Mouse (Mus musculus) MEL (cell line): ENCODE measurements around the gene Pdcd6. TPM values are rescaled to one million over a fixed set of nuclear protein-coding genes. Genes with fewer than 3 reads are reported as not detected.

Experiments used
- DNase-seq: peaks from one replicate; pipeline ENCODE4 v3.0.0; 2011; ENCODE audit warnings: low read depth, low spot score
- H3K27ac ChIP-seq: 2 replicates; pipeline ENCODE4 v1.5.1; 2012; ENCODE audit warnings: low read depth, mild to moderate bottlenecking, control low read depth, low read length, moderate library complexity; ENCODE audit not compliant: control insufficient read depth
- H3K27me3 ChIP-seq, 2 experiments: fragments of 150-350 bp in 1 of 2; sonication (generic) in 1 of 2; 2 replicates each; pipeline ENCODE4 v1.6.1; 2012; ENCODE audit warnings: low read length in 2 of 2, mild to moderate bottlenecking in 2 of 2, improper control_type of control experiment in 1 of 2, moderate library complexity in 1 of 2; ENCODE audit not compliant: insufficient read depth in 2 of 2, control insufficient read depth in 1 of 2
- H3K36me3 ChIP-seq, 2 experiments: 2 replicates each; pipeline ENCODE4 v1.6.1; 2012 to 2014; ENCODE audit warnings: low read length in 2 of 2, improper control_type of control experiment in 1 of 2, inconsistent platforms in 1 of 2, mild to moderate bottlenecking in 1 of 2; ENCODE audit not compliant: insufficient read depth in 2 of 2, control insufficient read depth in 1 of 2
- H3K4me1 ChIP-seq, 2 experiments: fragments of 150-350 bp in 1 of 2; sonication (generic) in 1 of 2; 2 replicates each; pipeline ENCODE4 v1.6.1; 2012; ENCODE audit warnings: low read length in 2 of 2, improper control_type of control experiment in 1 of 2, mild to moderate bottlenecking in 1 of 2; ENCODE audit not compliant: insufficient read depth in 2 of 2, control insufficient read depth in 1 of 2
- H3K4me3 ChIP-seq, 2 experiments: fragments of 150-350 bp in 1 of 2; sonication (generic) in 1 of 2; 2 replicates each; pipeline ENCODE4 v1.5.1; 2012; ENCODE audit warnings: low read depth in 2 of 2, low read length in 2 of 2, mild to moderate bottlenecking in 2 of 2, moderate library complexity in 2 of 2, control low read depth in 1 of 2, improper control_type of control experiment in 1 of 2; ENCODE audit not compliant: control insufficient read depth in 1 of 2, insufficient read depth in 1 of 2
- H3K79me2 ChIP-seq: 2 replicates; pipeline ENCODE4 v1.6.1; 2012; ENCODE audit warnings: mild to moderate bottlenecking, low read length, moderate library complexity; ENCODE audit not compliant: control insufficient read depth, poor library complexity, insufficient read depth
- H3K9ac ChIP-seq: 2 replicates; pipeline ENCODE4 v1.6.1; 2012; ENCODE audit warnings: low read depth, mild to moderate bottlenecking, control low read depth, low read length, moderate library complexity; ENCODE audit not compliant: control insufficient read depth, poor library complexity, severe bottlenecking
- H3K9me3 ChIP-seq: fragments of 150-350 bp; sonication (generic); replicated peaks from 2 replicates; pipeline ENCODE4 v1.6.1; 2012; ENCODE audit warnings: mild to moderate bottlenecking, low read length, improper control_type of control experiment, moderate library complexity; ENCODE audit not compliant: insufficient read depth
- CHD1 ChIP-seq: IDR thresholded peaks from 2 replicates; pipeline ENCODE4 v1.6.1; 2012; ENCODE audit warnings: low read depth, mild to moderate bottlenecking, inconsistent platforms, low read length, improper control_type of control experiment
- CHD2 ChIP-seq: IDR thresholded peaks from 2 replicates; pipeline ENCODE4 v1.6.1; 2011; ENCODE audit warnings: low read length, improper control_type of control experiment
- CTCF ChIP-seq, 3 experiments: IDR thresholded peaks in 2 of 3; conservative IDR thresholded peaks in 1 of 3; 2 replicates each; pipeline ENCODE4 v1.5.1; 2011 to 2012; ENCODE audit warnings: low read length in 3 of 3, low read depth in 2 of 3, mild to moderate bottlenecking in 2 of 3, improper control_type of control experiment in 1 of 3, inconsistent platforms in 1 of 3, mixed read lengths in 1 of 3, moderate library complexity in 1 of 3; ENCODE audit not compliant: control insufficient read depth in 1 of 3, insufficient read depth in 1 of 3, poor library complexity in 1 of 3, severe bottlenecking in 1 of 3
- ELF1 ChIP-seq: IDR thresholded peaks from 2 replicates; pipeline ENCODE4 v1.6.1; 2014; ENCODE audit warnings: low read depth, mild to moderate bottlenecking, inconsistent platforms, low read length, improper control_type of control experiment, moderate library complexity
- EP300 ChIP-seq, 2 experiments: IDR thresholded peaks; 2 replicates each; pipeline ENCODE4 v1.6.1; 2011; ENCODE audit warnings: improper control_type of control experiment in 2 of 2, low read length in 2 of 2, low read depth in 1 of 2, mild to moderate bottlenecking in 1 of 2
- ETS1 ChIP-seq: IDR thresholded peaks from 2 replicates; pipeline ENCODE4 v1.6.1; 2012; ENCODE audit warnings: low read depth, mild to moderate bottlenecking, inconsistent platforms, low read length, improper control_type of control experiment, moderate library complexity
- GABPA ChIP-seq: IDR thresholded peaks from 2 replicates; pipeline ENCODE4 v1.6.1; 2012; ENCODE audit warnings: low read depth, mild to moderate bottlenecking, inconsistent platforms, low read length, improper control_type of control experiment, moderate library complexity
- GATA1 ChIP-seq: IDR thresholded peaks from 2 replicates; pipeline ENCODE4 v1.6.1; 2011; ENCODE audit warnings: low read depth, low read length, improper control_type of control experiment
- HCFC1 ChIP-seq: IDR thresholded peaks from 2 replicates; pipeline ENCODE4 v1.6.1; 2012; ENCODE audit warnings: low read depth, mild to moderate bottlenecking, inconsistent platforms, low read length, improper control_type of control experiment, moderate library complexity
- JUND ChIP-seq: IDR thresholded peaks from 2 replicates; pipeline ENCODE4 v1.6.1; 2011; ENCODE audit warnings: low read depth, mild to moderate bottlenecking, improper control_type of control experiment, low read length
- MAFK ChIP-seq: IDR thresholded peaks from 2 replicates; pipeline ENCODE4 v1.6.1; 2011; ENCODE audit warnings: low read depth, mild to moderate bottlenecking, low read length, improper control_type of control experiment, borderline replicate concordance
- MAX ChIP-seq: IDR thresholded peaks from 2 replicates; pipeline ENCODE4 v1.6.1; 2011; ENCODE audit warnings: low read length, improper control_type of control experiment
- MAZ ChIP-seq: IDR thresholded peaks from 2 replicates; pipeline ENCODE4 v1.6.1; 2012; ENCODE audit warnings: low read depth, mild to moderate bottlenecking, inconsistent platforms, low read length, improper control_type of control experiment
- MYB ChIP-seq: IDR thresholded peaks from 2 replicates; pipeline ENCODE4 v1.6.1; 2011; ENCODE audit warnings: mild to moderate bottlenecking, low read depth, low read length, improper control_type of control experiment
- NELFE ChIP-seq: IDR thresholded peaks from 2 replicates; pipeline ENCODE4 v1.6.1; 2011; ENCODE audit warnings: low read depth, low read length, improper control_type of control experiment
- RCOR1 ChIP-seq: IDR thresholded peaks from 2 replicates; pipeline ENCODE4 v1.6.1; 2012; ENCODE audit warnings: low read depth, mild to moderate bottlenecking, inconsistent platforms, low read length, improper control_type of control experiment
- SMC3 ChIP-seq: IDR thresholded peaks from 2 replicates; pipeline ENCODE4 v1.6.1; 2011; ENCODE audit warnings: low read depth, low read length, improper control_type of control experiment
- TAL1 ChIP-seq: IDR thresholded peaks from 2 replicates; pipeline ENCODE4 v1.6.1; 2012; ENCODE audit warnings: mild to moderate bottlenecking, inconsistent platforms, low read length, moderate library complexity, mixed read lengths
- TCF12 ChIP-seq: IDR thresholded peaks from 2 replicates; pipeline ENCODE4 v1.6.1; 2014; ENCODE audit warnings: low read depth, mild to moderate bottlenecking, inconsistent platforms, low read length, improper control_type of control experiment, moderate library complexity
- USF1 ChIP-seq: IDR thresholded peaks from 2 replicates; pipeline ENCODE4 v1.6.1; 2014; ENCODE audit warnings: low read depth, mild to moderate bottlenecking, inconsistent platforms, low read length, improper control_type of control experiment, moderate library complexity
- USF2 ChIP-seq, 2 experiments: IDR thresholded peaks; 2 replicates each; pipeline ENCODE4 v1.6.1; 2011 to 2012; ENCODE audit warnings: improper control_type of control experiment in 2 of 2, low read length in 2 of 2, borderline replicate concordance in 1 of 2, inconsistent platforms in 1 of 2, low read depth in 1 of 2, mild to moderate bottlenecking in 1 of 2; ENCODE audit not compliant: insufficient read depth in 1 of 2
- ZMIZ1 ChIP-seq: IDR thresholded peaks from 2 replicates; pipeline ENCODE4 v1.6.1; 2012; ENCODE audit warnings: low read depth, mild to moderate bottlenecking, inconsistent platforms, low read length, improper control_type of control experiment, moderate library complexity
- ZNF384 ChIP-seq: IDR thresholded peaks from 2 replicates; pipeline ENCODE4 v1.6.1; 2012; ENCODE audit warnings: low read depth, mild to moderate bottlenecking, inconsistent platforms, low read length, improper control_type of control experiment
- polyA plus RNA-seq, 2 experiments: library from polyadenylated mRNA; stranded (reverse) in 1 of 2; unstranded in 1 of 2; fragments of >175 nt in 1 of 2; fragments of >200 nt in 1 of 2; gene quantifications; 2 replicates each; pipeline versions ENCODE4 v1.2.1 to v1.2.4; 2012; ENCODE audit warnings: low replicate concordance in 2 of 2, low read depth in 1 of 2; ENCODE audit not compliant: insufficient read length in 2 of 2, insufficient read depth in 1 of 2, missing spikeins in 1 of 2
- total RNA-seq: library from RNA; depleted of rRNA; stranded (reverse); fragments of 300-350 nt; gene quantifications from 2 replicates; pipeline ENCODE4 v1.2.3, GENCODE M21; 2012

Pdcd6 gene
- total and polyA plus RNA-seq, 3 experiments = 106 to 142 TPM; not detected in 1

DNA sequence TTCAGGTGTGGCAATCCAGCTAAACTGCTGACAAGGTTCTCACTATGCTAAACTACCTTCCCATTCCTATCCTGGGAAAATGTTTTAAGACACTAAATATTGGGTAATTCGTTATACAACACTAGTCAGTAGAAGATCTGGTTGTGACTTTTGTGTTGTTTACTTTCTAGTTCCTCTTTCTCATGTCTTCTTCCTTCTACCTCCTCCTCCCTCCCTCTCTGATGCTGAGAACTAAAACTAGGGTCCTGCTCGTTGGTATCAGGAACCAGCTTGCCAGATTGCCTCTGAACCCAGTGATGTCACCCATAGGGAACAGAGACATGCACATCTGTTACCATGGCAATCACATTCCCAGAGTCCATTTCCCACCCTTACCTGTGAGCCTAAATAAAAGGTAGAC, 44.8 kb upstream of the Pdcd6 start:
- DNase-seq = peak; percentile 32
- no peak overlapping the region for H3K27ac ChIP-seq
- H3K9ac ChIP-seq = no peak overlapping the region
- peaks cover 0 to 2% of the 10 kb centered on the region in 2 experiments; a peak in 2 of 4 replicates for H3K36me3 ChIP-seq
- TF ChIP-seq TAL1 (no peak), GATA1 (no peak), NELFE (no peak), CHD1 (no peak), TCF12 (no peak), MAX (no peak), MAZ (no peak), MYB (no peak), JUND (no peak), CHD2 (no peak), CTCF (IDR thresholded peaks at IDR 0.05 in 2 of 3, conservative IDR thresholded peaks at IDR 0.05 in 1 of 3; ENCODE audit: control insufficient read depth in 1 of 3, insufficient read depth in 1 of 3, low read depth in 2 of 3, low read length in 3 of 3, poor library complexity in 1 of 3, severe bottlenecking in 1 of 3) (no peak), ELF1 (no peak), ZMIZ1 (no peak), RCOR1 (no peak), HCFC1 (no peak), ETS1 (no peak), USF1 (no peak), SMC3 (no peak), ZNF384 (no peak), MAFK (no peak)
- no peak overlapping the region for H3K4me3 ChIP-seq
- H3K79me2 ChIP-seq = no peaks in the 10 kb centered on the region
- no peaks in the 10 kb centered on the region for H3K27me3 ChIP-seq
- H3K9me3 ChIP-seq = no peaks in the 10 kb centered on the region
- no peaks in the 10 kb centered on the region for H3K4me1 ChIP-seq

DNA sequence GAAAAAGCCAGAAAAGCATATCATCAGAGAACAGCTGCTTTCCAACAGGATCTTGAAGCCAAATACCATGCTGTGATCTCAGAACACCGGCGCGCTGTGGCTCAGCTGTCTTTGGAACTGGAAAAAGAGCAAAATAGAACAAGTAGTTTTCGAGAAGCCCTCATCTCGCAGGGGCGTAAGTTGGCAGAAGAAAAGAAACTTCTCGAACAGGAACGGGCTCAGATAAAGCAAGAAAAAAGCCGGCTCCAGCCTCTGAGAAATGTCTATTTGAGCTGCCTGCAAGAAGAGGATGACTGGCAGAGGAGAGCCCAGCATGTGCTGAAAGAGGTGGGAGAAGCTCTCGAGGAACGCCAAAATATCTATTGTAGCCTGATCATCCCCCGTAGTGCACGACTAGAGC, 39.1 kb upstream of the Pdcd6 start:
- peaks cover 8% of the 10 kb centered on the region for H3K79me2 ChIP-seq
- TF ChIP-seq USF2 (IDR thresholded peaks at IDR 0.05; ENCODE audit: borderline replicate concordance in 1 of 2, insufficient read depth in 1 of 2, low read depth in 1 of 2, low read length in 2 of 2) (no peak), MAFK (no peak), EP300 (IDR thresholded peaks at IDR 0.05; ENCODE audit: low read depth in 1 of 2, low read length in 2 of 2) (no peak), GABPA (no peak)
- no peaks in the 10 kb centered on the region for H3K4me1 ChIP-seq
- H3K4me3 ChIP-seq = no peak overlapping the region
- H3K9ac ChIP-seq = no peak overlapping the region
- peaks cover 4 to 11% of the 10 kb centered on the region in 2 experiments for H3K36me3 ChIP-seq
- no peaks in the 10 kb centered on the region for H3K9me3 ChIP-seq
- no peak overlapping the region for H3K27ac ChIP-seq
- DNase-seq = no peak
- H3K27me3 ChIP-seq = no peaks in the 10 kb centered on the region
